Mouse (Mus musculus): ENCODE measurements at regions not wholly inside any gene's neighbourhood (a gene's known extent, or its start where the extent isn't known, plus 50 kb on each side); places are given as distances from the start of the nearest gene placed in this dataset.
"Not testable (repeated sequence)": the region's sequence is repeated elsewhere in the genome, so short reads cannot be mapped to it uniquely, and the experiment has no call there.

GRCm38 (mm10) chr5:77931874-77932273 lies 524.0 kb upstream of the Igfbp7 start:
- TF ChIP-seq MAX (IDR thresholded peaks at IDR 0.05) = no peak
- Histone ChIP-seq H3K27me3 (ENCODE audit: control insufficient read depth, insufficient read depth, insufficient read length) (no peaks in the 10 kb centered on the region), H3K4me3 (ENCODE audit: insufficient read depth, poor library complexity, severe bottlenecking) (no peak overlapping the region), H3K79me2 (ENCODE audit: control insufficient read depth, insufficient read depth) (no peaks in the 10 kb centered on the region), H3K36me3 (ENCODE audit: control insufficient read depth, insufficient read depth) (no peaks in the 10 kb centered on the region), H3ac (ENCODE audit: control insufficient read depth, insufficient read length, low read depth) (no peak overlapping the region), H3K79me3 (ENCODE audit: low read depth) (no peaks in the 10 kb centered on the region)

- Histone ChIP-seq H3K36me3 (ENCODE audit: control insufficient read depth, insufficient read depth) (no peaks in the 10 kb centered on the region), H3K79me3 (ENCODE audit: low read depth) (no peaks in the 10 kb centered on the region), H3K4me3 (ENCODE audit: insufficient read depth, poor library complexity, severe bottlenecking) (no peak overlapping the region), H3K27me3 (ENCODE audit: control insufficient read depth, insufficient read depth, insufficient read length) (no peaks in the 10 kb centered on the region), H3ac (ENCODE audit: control insufficient read depth, insufficient read length, low read depth) (no peak overlapping the region), H3K79me2 (ENCODE audit: control insufficient read depth, insufficient read depth) (no peaks in the 10 kb centered on the region)
- no peak for TF ChIP-seq MYOD1 (IDR thresholded peaks at IDR 0.05; ENCODE audit: control insufficient read depth, insufficient read length, low read depth)
- TF ChIP-seq FOSL1 (IDR thresholded peaks at IDR 0.05; ENCODE audit: insufficient read depth, low read length, poor library complexity, severe bottlenecking) = no peak
- no peak for TF ChIP-seq USF1 (IDR thresholded peaks at IDR 0.05; ENCODE audit: low read depth)
- no peak for TF ChIP-seq MYOG (IDR thresholded peaks at IDR 0.05; ENCODE audit: control insufficient read depth, extremely low read depth, insufficient read length)
- no peak for TF ChIP-seq CEBPB (IDR thresholded peaks at IDR 0.05; ENCODE audit: low read depth)
- TF ChIP-seq CTCF (IDR thresholded peaks at IDR 0.05; ENCODE audit: control insufficient read depth, insufficient read depth, insufficient read length) = no peak
- TF ChIP-seq MAX (IDR thresholded peaks at IDR 0.05) = no peak
Measured at GRCm38 (mm10) chr5:77921186-77921585, 513.3 kb upstream of the Igfbp7 start.

GRCm38 (mm10) chr5:77917086-77917676 lies 509.3 kb upstream of the Igfbp7 start:
- TF ChIP-seq FOSL1 (IDR thresholded peaks at IDR 0.05; ENCODE audit: insufficient read depth, low read length, poor library complexity, severe bottlenecking) (no peak), USF1 (IDR thresholded peaks at IDR 0.05; ENCODE audit: low read depth) (no peak), MYOG (IDR thresholded peaks at IDR 0.05; ENCODE audit: control insufficient read depth, extremely low read depth, insufficient read length) (no peak), MAX (IDR thresholded peaks at IDR 0.05) (no peak), CEBPB (IDR thresholded peaks at IDR 0.05; ENCODE audit: low read depth) (no peak), CTCF (IDR thresholded peaks at IDR 0.05; ENCODE audit: control insufficient read depth, insufficient read depth, insufficient read length) (no peak)
- H3K27me3 ChIP-seq (ENCODE audit: control insufficient read depth, insufficient read depth, insufficient read length) = no peaks in the 10 kb centered on the region
- no peak overlapping the region for H3ac ChIP-seq (ENCODE audit: control insufficient read depth, insufficient read length, low read depth)
- no peaks in the 10 kb centered on the region for H3K79me3 ChIP-seq (ENCODE audit: low read depth)
- H3K79me2 ChIP-seq (ENCODE audit: control insufficient read depth, insufficient read depth) = no peaks in the 10 kb centered on the region
- H3K4me3 ChIP-seq (ENCODE audit: insufficient read depth, poor library complexity, severe bottlenecking) = no peak overlapping the region
- no peaks in the 10 kb centered on the region for H3K36me3 ChIP-seq (ENCODE audit: control insufficient read depth, insufficient read depth)

- Histone ChIP-seq H3ac (ENCODE audit: control insufficient read depth, insufficient read length, low read depth) (no peak overlapping the region), H3K79me3 (ENCODE audit: low read depth) (no peaks in the 10 kb centered on the region), H3K27me3 (ENCODE audit: control insufficient read depth, insufficient read depth, insufficient read length) (no peaks in the 10 kb centered on the region), H3K36me3 (ENCODE audit: control insufficient read depth, insufficient read depth) (no peaks in the 10 kb centered on the region), H3K79me2 (ENCODE audit: control insufficient read depth, insufficient read depth) (no peaks in the 10 kb centered on the region), H3K4me3 (ENCODE audit: insufficient read depth, poor library complexity, severe bottlenecking) (no peak overlapping the region)
- TF ChIP-seq CTCF (IDR thresholded peaks at IDR 0.05; ENCODE audit: control insufficient read depth, insufficient read depth, insufficient read length) = no peak
- no peak for TF ChIP-seq FOSL1 (IDR thresholded peaks at IDR 0.05; ENCODE audit: insufficient read depth, low read length, poor library complexity, severe bottlenecking)
- TF ChIP-seq USF1 (IDR thresholded peaks at IDR 0.05; ENCODE audit: low read depth) = no peak
- TF ChIP-seq CEBPB (IDR thresholded peaks at IDR 0.05; ENCODE audit: low read depth) = no peak
- TF ChIP-seq MYOG (IDR thresholded peaks at IDR 0.05; ENCODE audit: control insufficient read depth, extremely low read depth, insufficient read length) = no peak
- TF ChIP-seq MYOD1 (IDR thresholded peaks at IDR 0.05; ENCODE audit: control insufficient read depth, insufficient read length, low read depth) = no peak
- no peak for TF ChIP-seq MAX (IDR thresholded peaks at IDR 0.05)
Measured at GRCm38 (mm10) chr5:77916375-77916774, 508.5 kb upstream of the Igfbp7 start.

- Histone ChIP-seq H3K27me3 (ENCODE audit: control insufficient read depth, insufficient read depth, insufficient read length) (no peaks in the 10 kb centered on the region), H3K79me3 (ENCODE audit: low read depth) (no peaks in the 10 kb centered on the region), H3K4me3 (ENCODE audit: insufficient read depth, poor library complexity, severe bottlenecking) (no peak overlapping the region), H3K79me2 (ENCODE audit: control insufficient read depth, insufficient read depth) (no peaks in the 10 kb centered on the region), H3K36me3 (ENCODE audit: control insufficient read depth, insufficient read depth) (no peaks in the 10 kb centered on the region), H3ac (ENCODE audit: control insufficient read depth, insufficient read length, low read depth) (no peak overlapping the region)
- TF ChIP-seq MYOG (IDR thresholded peaks at IDR 0.05; ENCODE audit: control insufficient read depth, extremely low read depth, insufficient read length) (no peak), MAX (IDR thresholded peaks at IDR 0.05) (no peak), FOSL1 (IDR thresholded peaks at IDR 0.05; ENCODE audit: insufficient read depth, low read length, poor library complexity, severe bottlenecking) (no peak), CTCF (IDR thresholded peaks at IDR 0.05; ENCODE audit: control insufficient read depth, insufficient read depth, insufficient read length) (no peak), USF1 (IDR thresholded peaks at IDR 0.05; ENCODE audit: low read depth) (no peak), CEBPB (IDR thresholded peaks at IDR 0.05; ENCODE audit: low read depth) (no peak), MYOD1 (IDR thresholded peaks at IDR 0.05; ENCODE audit: control insufficient read depth, insufficient read length, low read depth) (no peak)
Measured at GRCm38 (mm10) chr5:77909218-77909617, 501.4 kb upstream of the Igfbp7 start.

GRCm38 (mm10) chr5:77892024-77892423 lies 484.2 kb upstream of the Igfbp7 start:
- H3K4me3 ChIP-seq (ENCODE audit: insufficient read depth, poor library complexity, severe bottlenecking); H3K79me2 ChIP-seq (ENCODE audit: control insufficient read depth, insufficient read depth); H3K27me3 ChIP-seq (ENCODE audit: control insufficient read depth, insufficient read depth, insufficient read length); H3K79me3 ChIP-seq (ENCODE audit: low read depth); H3K36me3 ChIP-seq (ENCODE audit: control insufficient read depth, insufficient read depth); H3ac ChIP-seq (ENCODE audit: control insufficient read depth, insufficient read length, low read depth): not testable (repeated sequence)
